Mouse (Mus musculus) WW6 (cell line): Measurements from ENCODE around the gene Olfr1246.
"Not testable (repeated sequence)": the region's sequence is repeated elsewhere in the genome, so short reads cannot be mapped to it uniquely, and the experiment has no call there.

ENCODE experiments used
- DNase-seq: peaks from one replicate; pipeline ENCODE4 v3.0.0-alpha.2; 2013; ENCODE audit warnings: low read depth, low spot score

Gene Olfr1246

GRCm38 (mm10) chr2:89593057-89593456, at the start of gene Olfr1246:
Gene Olfr1246, minus strand, starts transcription at chr2:89593157.
- no peak for DNase-seq

DNA sequence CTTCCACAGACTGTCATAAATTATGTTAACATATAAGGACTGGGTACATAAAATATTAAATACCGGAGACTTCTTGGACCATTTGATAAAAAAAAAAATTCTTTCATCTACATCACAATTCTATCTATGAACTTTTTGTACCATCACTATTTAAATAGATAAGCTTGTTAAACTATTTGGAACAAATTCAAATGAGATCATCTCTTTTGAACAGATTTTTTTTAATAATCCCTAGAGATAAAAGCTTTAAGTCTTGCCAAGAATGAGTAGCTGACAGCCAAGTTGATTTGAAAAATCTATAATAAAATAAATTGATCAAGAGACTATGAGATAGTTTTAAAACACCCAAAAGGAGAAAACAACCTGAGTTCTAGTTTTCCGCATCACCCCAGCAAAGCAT, 41.9 kb upstream of the Olfr1246 start, which contains the start of gene Olfr1249:
Gene Olfr1249, minus strand, starts transcription at position 101 of the 400 bp plus-strand sequence.
- DNase-seq, result no peak

DNA sequence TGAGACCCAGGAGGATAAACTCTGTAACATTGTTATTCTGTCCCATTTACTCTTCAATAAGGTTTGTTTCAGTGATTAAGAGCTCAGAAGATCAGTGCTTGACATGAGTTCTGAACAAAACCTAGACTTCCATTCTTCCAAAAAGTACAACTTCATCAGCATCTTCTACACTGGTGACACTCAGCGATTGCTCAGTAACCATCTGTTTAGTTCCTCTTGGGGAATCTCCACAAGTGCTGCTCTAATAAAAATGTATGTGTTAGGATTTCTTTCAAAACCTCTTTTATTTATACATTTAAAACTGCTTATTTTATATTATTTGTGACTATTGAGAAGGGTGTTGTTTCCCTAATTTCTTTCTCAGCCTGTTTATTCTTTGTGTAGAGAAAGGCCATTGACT, 25.2 kb upstream of the Olfr1246 start, which contains the start of gene Olfr1248:
Gene Olfr1248, minus strand, starts transcription at position 101 of the 400 bp plus-strand sequence.
- not testable (repeated sequence) for DNase-seq

- DNase-seq, result no peak
Observed at GRCm38 (mm10) chr2:89614030-89614429, 21.1 kb upstream of the Olfr1246 start, which contains the start of gene Olfr1247. Gene Olfr1247, minus strand, starts transcription at chr2:89614130.

GRCm38 (mm10) chr2:89578347-89578746, 14.6 kb downstream of the Olfr1246 start, which contains the start of gene Olfr1245:
Gene Olfr1245, minus strand, starts transcription at chr2:89578447.
- no peak for DNase-seq

DNA sequence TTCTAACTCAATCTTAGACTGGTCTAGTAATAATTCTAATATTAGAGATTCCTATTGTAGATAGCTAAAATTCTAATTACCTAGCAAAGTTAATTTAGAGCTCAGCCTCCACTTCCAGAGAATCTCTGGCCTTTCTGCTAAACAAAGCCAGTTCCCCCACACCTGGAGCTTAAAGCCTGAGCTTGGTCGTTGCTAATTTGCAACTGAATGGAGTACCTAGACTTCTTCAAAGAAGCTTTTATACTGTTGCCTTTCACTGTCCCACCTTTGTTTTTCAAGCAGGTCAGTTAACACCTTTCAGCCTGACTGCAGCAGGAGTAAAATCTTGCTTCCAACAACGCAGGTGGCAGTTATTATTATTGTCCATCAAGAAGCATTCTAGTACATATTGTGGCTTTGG, 30.3 kb downstream of the Olfr1246 start:
- not testable (repeated sequence) for DNase-seq

- DNase-seq, result no peak
Observed at GRCm38 (mm10) chr2:89544516-89544915, 48.4 kb downstream of the Olfr1246 start.

- no peak for DNase-seq
Observed at GRCm38 (mm10) chr2:89539923-89540322, 53.0 kb downstream of the Olfr1246 start.
